Mouse (Mus musculus) embryonic facial prominence, embryonic 13.5 days (tissue): Measurements from ENCODE around the gene Smyd1. TPM values are rescaled to one million over a fixed set of nuclear protein-coding genes. Genes with fewer than 3 reads are reported as not detected.
"Not testable (repeated sequence)": the region's sequence is repeated elsewhere in the genome, so short reads cannot be mapped to it uniquely, and the experiment has no call there.

Source experiments
- ATAC-seq: fragments of 200-750 bp; cut with Nextera tagmentation; 2 replicates; pipeline ENCODE4 v1.8.0; 2017; ENCODE audit warnings: low read depth; ENCODE audit not compliant: insufficient number of reproducible peaks, insufficient read depth, low FRiP score, low TSS enrichment
- H3K27ac ChIP-seq: fragments of 300-500 bp; sonication (generic); 2 replicates; pipeline ENCODE4 v1.5.1; 2015; ENCODE audit warnings: moderate library complexity, mild to moderate bottlenecking, inconsistent platforms
- H3K27me3 ChIP-seq: fragments of 300-500 bp; sonication (generic); 2 replicates; pipeline ENCODE4 v1.6.1; 2015; ENCODE audit warnings: mild to moderate bottlenecking, inconsistent platforms
- H3K36me3 ChIP-seq: fragments of 300-500 bp; sonication (generic); 2 replicates; pipeline ENCODE4 v1.6.1; 2015; ENCODE audit warnings: mild to moderate bottlenecking, inconsistent platforms
- H3K4me1 ChIP-seq: fragments of 300-500 bp; sonication (generic); 2 replicates; pipeline ENCODE4 v1.6.1; 2015; ENCODE audit warnings: inconsistent platforms
- H3K4me2 ChIP-seq: fragments of 300-500 bp; sonication (generic); 2 replicates; pipeline ENCODE4 v1.6.1; 2015; ENCODE audit warnings: moderate library complexity, mild to moderate bottlenecking, inconsistent platforms
- H3K4me3 ChIP-seq: fragments of 300-500 bp; sonication (generic); 2 replicates; pipeline ENCODE4 v1.5.1; 2015; ENCODE audit warnings: mild to moderate bottlenecking, inconsistent platforms
- H3K9ac ChIP-seq: fragments of 300-500 bp; sonication (generic); 2 replicates; pipeline ENCODE4 v1.6.1; 2015; ENCODE audit warnings: mild to moderate bottlenecking, inconsistent platforms
- H3K9me3 ChIP-seq: fragments of 300-500 bp; sonication (generic); 2 replicates; pipeline ENCODE4 v1.6.1; 2016; ENCODE audit warnings: inconsistent platforms
- WGBS: fragments of 180-500 bp; shearing (Covaris S2); methylation state at CpG from one replicate; pipeline ENCODE4 v1.1.7; 2015; ENCODE audit warnings: mixed read lengths; 5-methylcytosine and 5-hydroxymethylcytosine counted together
- polyA plus RNA-seq: library from polyadenylated mRNA; unstranded; fragments of >200 nt; fragmentation: Nextera tagmentation; extraction: Ambion mirVana; gene quantifications from 2 replicates; pipeline ENCODE4 v1.2.1, GENCODE M21; 2015

The Smyd1 gene
- polyA plus RNA-seq, 1 experiment from 2014 or later = 1.3 TPM

DNA sequence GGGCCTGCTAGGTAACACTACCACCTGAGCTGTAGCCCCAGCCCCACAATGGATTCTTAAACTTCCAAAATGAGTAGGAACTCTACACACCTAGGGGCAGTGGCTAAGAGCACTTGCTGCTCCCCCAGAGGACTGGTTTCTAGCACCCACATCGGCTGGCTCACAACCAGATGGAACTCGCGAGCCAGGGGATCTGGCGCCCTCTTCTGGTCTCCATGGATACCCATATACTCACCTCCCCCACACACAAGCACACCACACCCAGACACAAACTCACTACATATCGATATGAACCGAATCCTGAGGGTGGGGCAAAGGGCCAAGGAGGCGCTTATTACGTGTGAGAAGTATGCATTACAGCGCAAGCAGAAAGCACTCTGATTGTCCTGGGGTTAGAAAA lies 26.0 kb upstream of the Smyd1 start:
- Histone ChIP-seq H3K9ac (no peak overlapping the region), H3K4me3 (no peak overlapping the region), H3K4me1 (no peaks in the 10 kb centered on the region), H3K4me2 (no peak overlapping the region), H3K36me3 (no peaks in the 10 kb centered on the region), H3K27me3 (no peaks in the 10 kb centered on the region), H3K27ac (no peak overlapping the region), H3K9me3 (peaks cover 8% of the 10 kb centered on the region; the same call in 1 of the 2 replicates)
- WGBS = 92% methylated on average over 9 of the region's 9 CpGs
- no peak for ATAC-seq

DNA sequence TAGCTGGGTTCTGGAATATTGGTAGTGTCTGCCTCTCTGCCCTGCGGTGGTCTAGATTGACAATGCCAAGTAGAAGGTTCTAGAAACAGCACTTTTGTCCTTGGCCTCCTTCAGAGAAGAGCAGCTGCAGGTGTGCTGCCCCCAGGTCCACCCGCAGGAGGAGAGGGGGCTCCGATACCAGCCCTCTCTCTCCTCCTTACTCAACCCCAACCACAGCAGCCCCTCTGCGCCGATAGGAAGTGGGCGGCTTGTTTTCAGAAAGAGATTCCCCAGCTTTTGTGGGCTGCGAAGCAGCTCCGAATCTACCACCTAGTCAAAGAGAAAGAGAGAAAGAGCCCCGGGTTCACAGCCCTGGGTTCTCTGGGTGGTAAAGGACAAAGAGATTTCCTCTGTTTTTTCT lies 19.1 kb upstream of the Smyd1 start:
- 91% methylated on average over 9 of the region's 9 CpGs for WGBS
- Histone ChIP-seq H3K36me3 (no peaks in the 10 kb centered on the region), H3K4me3 (no peak overlapping the region), H3K27me3 (no peaks in the 10 kb centered on the region), H3K9ac (no peak overlapping the region), H3K9me3 (no peaks in the 10 kb centered on the region), H3K4me2 (no peak overlapping the region), H3K27ac (no peak overlapping the region), H3K4me1 (peaks cover 5% of the 10 kb centered on the region; the same call in 1 of the 2 replicates)
- no peak for ATAC-seq

DNA sequence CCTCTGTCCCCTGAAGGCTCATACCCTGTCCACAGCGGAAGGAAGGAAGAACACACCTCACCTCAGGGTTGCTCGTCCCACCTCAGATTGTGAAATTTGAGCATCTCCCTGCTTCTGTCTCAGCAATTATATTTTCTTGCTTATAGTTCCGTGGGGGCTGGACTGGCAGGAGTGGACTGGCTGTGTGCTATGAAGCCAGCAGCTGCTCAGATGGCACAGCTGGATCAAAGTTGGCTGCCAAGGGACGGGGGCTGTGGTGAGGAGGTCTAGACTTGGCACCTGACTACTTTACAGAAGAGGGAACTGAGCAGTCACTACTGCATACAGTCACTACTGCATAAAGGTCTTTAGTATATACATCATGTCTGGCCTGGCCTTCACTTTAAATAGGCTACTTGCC lies 17.3 kb upstream of the Smyd1 start:
- H3K4me2 ChIP-seq = no peak overlapping the region
- peaks cover 5% of the 10 kb centered on the region; the same call in 1 of the 2 replicates for H3K4me1 ChIP-seq
- H3K4me3 ChIP-seq = no peak overlapping the region
- H3K27me3 ChIP-seq = no peaks in the 10 kb centered on the region
- no peak overlapping the region for H3K27ac ChIP-seq
- WGBS = 54% methylated on average over 4 of the region's 4 CpGs
- H3K9ac ChIP-seq = no peak overlapping the region
- no peak for ATAC-seq
- H3K9me3 ChIP-seq = no peaks in the 10 kb centered on the region
- H3K36me3 ChIP-seq = no peaks in the 10 kb centered on the region

GRCm38 (mm10) chr6:71338941-71339340 lies 16.9 kb upstream of the Smyd1 start:
- no peak overlapping the region for H3K27ac ChIP-seq
- H3K27me3 ChIP-seq = no peaks in the 10 kb centered on the region
- 83% methylated on average over 3 of the region's 3 CpGs for WGBS
- peaks cover 5% of the 10 kb centered on the region; the same call in 1 of the 2 replicates for H3K4me1 ChIP-seq
- no peaks in the 10 kb centered on the region for H3K9me3 ChIP-seq
- H3K4me3 ChIP-seq = no peak overlapping the region
- H3K9ac ChIP-seq = no peak overlapping the region
- ATAC-seq = no peak
- no peak overlapping the region for H3K4me2 ChIP-seq
- no peaks in the 10 kb centered on the region for H3K36me3 ChIP-seq

GRCm38 (mm10) chr6:71337666-71338065 lies 15.6 kb upstream of the Smyd1 start:
- no peak overlapping the region for H3K4me3 ChIP-seq
- H3K27ac ChIP-seq = no peak overlapping the region
- no peaks in the 10 kb centered on the region for H3K9me3 ChIP-seq
- peaks cover 5% of the 10 kb centered on the region; the same call in 1 of the 2 replicates for H3K4me1 ChIP-seq
- no peaks in the 10 kb centered on the region for H3K27me3 ChIP-seq
- H3K36me3 ChIP-seq = no peaks in the 10 kb centered on the region
- no peak overlapping the region for H3K4me2 ChIP-seq
- 98% methylated on average over 8 of the region's 8 CpGs for WGBS
- no peak for ATAC-seq
- H3K9ac ChIP-seq = no peak overlapping the region

DNA sequence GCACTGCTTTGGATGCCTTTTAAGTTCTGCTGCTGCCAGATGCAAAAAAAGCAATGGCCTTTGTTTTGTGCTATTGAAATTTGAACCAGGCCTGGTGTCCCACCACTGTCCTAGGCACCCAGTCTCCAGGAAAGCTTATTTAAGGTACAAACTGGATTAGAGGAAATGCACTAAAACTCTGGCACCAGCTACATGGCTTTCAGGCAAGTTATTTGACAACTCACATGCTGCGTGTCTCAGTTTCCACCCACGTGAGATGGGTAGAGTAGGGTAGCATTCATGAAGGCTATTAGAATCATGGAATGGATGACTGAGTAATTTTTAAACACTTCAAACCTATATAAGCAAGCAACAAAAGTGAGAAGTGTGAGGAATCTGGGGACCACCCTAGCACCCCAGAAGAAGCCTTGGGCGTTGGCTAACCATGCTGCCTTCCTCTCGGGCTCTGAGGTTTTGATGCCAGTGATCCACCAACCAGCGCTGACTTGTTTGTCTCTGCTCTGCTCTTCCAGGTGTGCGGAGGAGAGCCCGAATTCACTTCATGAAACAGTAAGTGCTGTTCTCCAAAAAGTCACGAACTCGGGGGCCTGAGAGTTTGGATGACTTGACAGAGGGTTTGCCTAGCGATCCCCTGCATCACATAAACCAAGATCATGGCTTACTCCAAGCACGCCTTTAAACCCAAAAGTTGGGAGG lies 11.7 kb upstream of the Smyd1 start:
- H3K9me3 ChIP-seq = no peaks in the 10 kb centered on the region
- no peaks in the 10 kb centered on the region for H3K27me3 ChIP-seq
- no peak overlapping the region for H3K9ac ChIP-seq
- H3K4me3 ChIP-seq = no peak overlapping the region
- H3K36me3 ChIP-seq = no peaks in the 10 kb centered on the region
- no peak overlapping the region for H3K4me2 ChIP-seq
- H3K4me1 ChIP-seq = no peaks in the 10 kb centered on the region
- no peak for ATAC-seq
- H3K27ac ChIP-seq = no peak overlapping the region
- 89% methylated on average over 11 of the region's 11 CpGs for WGBS

- Histone ChIP-seq H3K4me2 (no peak overlapping the region), H3K36me3 (no peaks in the 10 kb centered on the region), H3K4me3 (no peak overlapping the region), H3K4me1 (no peaks in the 10 kb centered on the region), H3K9me3 (no peaks in the 10 kb centered on the region), H3K27me3 (no peaks in the 10 kb centered on the region), H3K9ac (no peak overlapping the region), H3K27ac (no peak overlapping the region)
- 78% methylated on average over 3 of the region's 3 CpGs for WGBS
- ATAC-seq = no peak
Measured at GRCm38 (mm10) chr6:71333031-71333430, 11.0 kb upstream of the Smyd1 start.

GRCm38 (mm10) chr6:71332236-71332965 lies 10.4 kb upstream of the Smyd1 start:
- Histone ChIP-seq H3K9ac (no peak overlapping the region), H3K27me3 (no peaks in the 10 kb centered on the region), H3K4me2 (no peak overlapping the region), H3K9me3 (no peaks in the 10 kb centered on the region), H3K4me3 (no peak overlapping the region), H3K27ac (no peak overlapping the region), H3K36me3 (no peaks in the 10 kb centered on the region), H3K4me1 (no peaks in the 10 kb centered on the region)
- WGBS = 77% methylated on average over 11 of the region's 11 CpGs
- no peak for ATAC-seq

- not testable (repeated sequence) for H3K9ac ChIP-seq, H3K4me1 ChIP-seq, H3K27me3 ChIP-seq, H3K4me3 ChIP-seq, H3K4me2 ChIP-seq, H3K9me3 ChIP-seq, H3K27ac ChIP-seq, ATAC-seq, H3K36me3 ChIP-seq
- WGBS = 90% methylated on average over 2 of the region's 4 CpGs
Measured at GRCm38 (mm10) chr6:71331491-71331890, 9.5 kb upstream of the Smyd1 start.

- Histone ChIP-seq H3K36me3 (no peaks in the 10 kb centered on the region), H3K4me3 (no peak overlapping the region), H3K4me1 (no peaks in the 10 kb centered on the region), H3K9ac (no peak overlapping the region), H3K27me3 (no peaks in the 10 kb centered on the region), H3K4me2 (no peak overlapping the region), H3K27ac (no peak overlapping the region), H3K9me3 (no peaks in the 10 kb centered on the region)
- no peak for ATAC-seq
- WGBS = 85% methylated on average over 7 of the region's 7 CpGs
Measured at GRCm38 (mm10) chr6:71330486-71330885, 8.5 kb upstream of the Smyd1 start.

DNA sequence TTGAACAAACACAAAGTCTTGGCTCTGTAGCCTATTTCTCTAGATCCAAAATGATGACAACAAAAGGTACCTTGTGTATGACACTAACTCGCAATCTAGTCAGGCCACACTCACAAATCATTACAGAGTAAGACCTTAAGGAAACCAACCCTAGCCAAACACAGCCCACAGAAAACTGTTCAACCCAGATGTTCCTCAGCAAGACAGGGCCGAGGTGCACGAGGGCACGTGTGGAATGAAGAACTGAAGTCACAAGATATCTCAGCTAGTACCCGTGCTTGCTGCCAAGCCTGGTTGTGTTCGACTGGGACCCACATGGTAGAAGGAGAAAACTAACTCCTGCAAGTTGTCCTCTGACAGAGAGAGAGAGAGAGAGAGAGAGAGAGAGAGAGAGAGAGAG lies 7.8 kb upstream of the Smyd1 start:
- H3K36me3 ChIP-seq = no peaks in the 10 kb centered on the region
- no peak overlapping the region for H3K27ac ChIP-seq
- H3K4me3 ChIP-seq = no peak overlapping the region
- ATAC-seq = no peak
- H3K4me2 ChIP-seq = no peak overlapping the region
- H3K9ac ChIP-seq = no peak overlapping the region
- H3K4me1 ChIP-seq = no peaks in the 10 kb centered on the region
- H3K27me3 ChIP-seq = no peaks in the 10 kb centered on the region
- no peaks in the 10 kb centered on the region for H3K9me3 ChIP-seq
- WGBS = 86% methylated on average over 6 of the region's 6 CpGs

DNA sequence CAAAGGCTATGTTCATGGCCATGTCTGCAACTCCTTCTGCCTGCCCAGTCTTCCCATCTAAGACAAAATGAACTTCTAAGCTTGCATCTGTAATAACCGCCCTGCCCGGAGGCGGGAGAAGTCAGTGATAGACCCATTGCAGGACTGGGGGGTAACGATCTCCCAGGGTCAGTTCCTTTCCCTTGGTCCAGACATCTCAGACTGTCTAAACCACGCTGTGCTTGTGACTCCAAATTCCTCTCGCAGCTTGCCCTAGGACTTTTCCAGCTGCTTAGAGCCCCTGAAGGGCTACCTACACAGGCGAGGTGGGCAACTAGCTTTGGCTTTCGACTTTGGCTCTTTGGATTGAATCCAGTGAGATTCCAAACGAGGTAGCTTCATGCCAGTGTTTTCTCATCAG lies 2.8 kb upstream of the Smyd1 start:
- Histone ChIP-seq H3K9me3 (no peaks in the 10 kb centered on the region), H3K4me3 (no peak overlapping the region), H3K36me3 (no peaks in the 10 kb centered on the region), H3K9ac (no peak overlapping the region), H3K4me1 (no peaks in the 10 kb centered on the region), H3K4me2 (no peak overlapping the region), H3K27me3 (no peaks in the 10 kb centered on the region), H3K27ac (no peak overlapping the region)
- no peak for ATAC-seq
- WGBS = 89% methylated on average over 9 of the region's 9 CpGs
